Mouse (Mus musculus): ENCODE data around the gene Gpr65.
"Not testable (repeated sequence)": the region's sequence is repeated elsewhere in the genome, so short reads cannot be mapped to it uniquely, and the experiment has no call there.

Gene Gpr65

DNA sequence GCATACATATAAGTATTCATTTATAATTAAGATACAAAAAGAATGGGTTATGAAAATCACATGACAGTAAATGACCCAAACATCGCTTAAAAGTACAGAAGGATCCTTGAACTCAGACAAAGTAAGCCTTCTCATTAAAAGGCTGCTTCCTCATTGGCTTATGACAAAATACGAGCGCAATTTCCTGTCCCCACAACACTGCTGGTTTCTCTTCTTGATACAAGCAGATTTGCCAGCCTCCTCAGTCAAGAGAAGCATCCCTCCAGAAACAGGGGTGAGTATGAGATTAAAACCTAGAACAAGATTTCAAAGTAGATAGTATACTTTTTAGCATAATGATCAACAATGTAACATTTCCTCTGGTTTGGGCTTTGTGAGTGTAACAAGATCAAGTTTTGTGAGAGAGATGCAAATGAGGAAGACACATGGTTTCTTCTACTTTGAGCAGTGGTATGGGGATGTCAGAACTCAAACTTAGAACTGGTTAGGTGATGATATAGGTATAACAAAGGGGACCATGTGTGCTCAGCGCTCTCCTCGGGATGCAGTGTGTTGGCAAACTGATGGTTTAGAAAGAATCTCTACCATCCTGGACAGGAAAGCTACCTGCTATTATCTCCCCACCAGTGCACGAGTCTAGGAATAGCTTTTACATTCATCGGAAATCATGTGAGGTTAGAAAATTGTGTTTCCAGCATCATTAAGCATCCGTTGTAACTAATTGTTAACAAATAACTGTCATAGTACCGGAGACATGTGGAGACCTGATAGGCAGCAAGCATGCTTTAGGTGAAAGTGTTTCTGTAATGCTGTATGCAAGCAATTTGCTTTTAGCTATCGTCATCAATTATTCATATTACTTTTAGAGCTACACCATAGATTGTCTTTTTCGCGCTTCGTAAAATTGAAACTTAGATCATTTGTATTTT lies at the start of gene Gpr65:
Gene Gpr65 (plus strand): TSS at position 195 of the 929 bp plus-strand sequence.
- DNase-seq, result no peak

DNA sequence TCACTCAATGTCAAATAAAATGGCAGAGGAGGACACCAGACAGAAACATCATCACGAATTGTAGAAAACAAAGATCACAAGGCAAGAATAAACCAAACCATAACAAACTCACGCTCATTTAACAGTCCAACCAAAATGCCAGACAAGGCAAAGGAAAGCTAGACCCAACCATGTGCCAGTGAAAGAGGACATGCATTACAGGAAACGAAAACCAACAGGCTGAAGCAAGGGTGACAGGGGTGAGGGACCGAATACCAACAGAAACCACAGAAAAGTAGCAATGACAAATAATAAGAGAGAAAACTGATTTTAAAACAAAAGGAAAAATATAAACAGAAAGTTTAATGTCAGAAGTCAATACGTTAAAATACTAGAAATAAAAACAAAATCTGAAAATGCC lies 45.1 kb upstream of the Gpr65 start:
- no peak for DNase-seq

DNA sequence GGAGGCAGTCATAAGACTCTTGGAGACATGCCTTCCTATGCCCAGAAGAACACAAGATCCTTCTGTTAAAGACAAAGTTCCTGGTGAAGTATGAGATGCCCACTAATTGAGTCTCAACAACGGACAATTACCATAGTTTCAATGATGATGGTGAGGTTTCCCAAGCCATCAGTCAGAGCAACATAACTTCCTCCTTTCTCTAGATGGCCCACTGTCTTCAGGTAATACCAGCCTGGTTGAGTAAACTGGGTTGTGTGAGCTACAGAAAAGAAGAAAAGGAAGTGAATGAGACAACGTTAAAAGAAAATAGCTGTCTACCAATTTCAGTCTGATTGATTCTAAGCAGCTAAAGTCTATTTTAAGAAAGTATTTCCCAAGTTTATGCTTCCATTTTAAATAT lies 41.4 kb upstream of the Gpr65 start:
- no peak for DNase-seq

DNA sequence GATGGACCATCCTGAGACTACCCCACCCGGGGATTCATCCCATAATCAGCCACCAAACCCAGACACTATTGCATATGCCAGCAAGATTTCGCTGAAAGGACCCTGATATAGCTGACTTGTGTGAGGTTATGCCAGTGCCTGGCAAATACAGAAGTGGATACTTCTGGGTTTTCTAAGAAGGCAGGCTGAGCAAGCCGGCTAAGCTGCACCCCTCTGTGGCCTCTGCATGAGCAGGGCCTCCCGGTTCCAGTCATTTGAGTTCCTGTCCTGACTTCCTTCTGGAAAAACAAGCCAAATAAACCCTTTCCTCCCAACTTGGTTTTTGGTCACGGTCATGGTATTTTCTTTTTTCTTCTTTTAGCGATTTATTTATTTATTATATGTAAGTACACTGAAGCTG lies 30.0 kb upstream of the Gpr65 start:
- not testable (repeated sequence) for DNase-seq

DNA sequence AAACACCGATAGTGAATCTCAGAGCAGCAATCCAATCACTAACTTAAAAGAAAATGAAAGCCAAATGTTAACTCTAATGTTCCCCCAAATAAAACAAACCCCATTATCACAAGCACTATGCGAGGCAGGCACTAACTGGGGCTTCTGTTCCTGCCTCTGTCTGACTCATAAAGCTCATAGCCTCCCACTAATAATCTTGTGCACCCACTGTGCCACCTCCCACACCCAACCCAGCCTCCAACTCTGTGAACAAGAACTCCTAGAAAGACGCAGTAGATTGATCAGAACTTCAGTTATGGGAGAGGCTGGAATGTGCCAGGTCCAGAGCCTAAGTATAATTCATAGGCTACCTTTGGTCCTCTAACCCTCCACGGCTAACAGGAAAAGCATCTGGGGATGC lies 24.3 kb upstream of the Gpr65 start:
- DNase-seq, result no peak

DNA sequence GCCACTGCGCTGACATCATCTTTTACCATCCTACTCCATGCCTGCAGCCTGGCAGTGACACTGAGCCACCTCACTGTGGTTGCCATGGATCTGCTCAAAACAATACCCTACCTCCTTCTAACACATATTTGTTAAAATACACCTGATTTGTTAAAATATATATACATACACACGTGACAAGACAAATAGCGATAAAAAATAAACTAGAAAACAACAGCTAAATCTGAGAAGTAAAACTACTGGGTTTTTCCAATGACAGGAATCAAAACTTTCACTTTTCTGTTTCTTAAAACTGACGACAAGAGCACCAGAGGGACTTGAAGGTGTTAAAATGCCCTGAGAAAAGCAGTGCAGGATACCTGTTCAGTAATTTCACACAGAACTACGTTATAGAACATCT lies 23.6 kb upstream of the Gpr65 start:
- DNase-seq, result no peak

DNA sequence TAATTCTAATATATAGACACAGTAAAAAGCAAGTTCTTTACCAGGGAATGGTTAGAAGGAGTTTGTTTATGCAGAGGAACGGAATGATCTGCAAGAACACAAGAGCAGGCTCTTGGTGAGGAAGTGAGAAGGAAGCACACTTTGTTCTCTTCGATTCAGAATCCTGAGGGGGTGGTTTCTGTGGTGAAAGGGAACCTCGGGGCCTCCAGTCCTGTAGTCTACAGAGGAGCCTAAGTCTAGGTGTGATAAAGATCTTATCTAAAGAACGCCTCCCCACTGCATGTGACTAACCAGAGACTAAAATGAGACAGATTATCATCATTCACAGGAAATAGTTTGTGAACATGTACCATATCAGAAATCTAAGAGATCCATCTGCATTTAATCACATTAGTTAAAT lies 21.6 kb upstream of the Gpr65 start:
- DNase-seq, result no peak

DNA sequence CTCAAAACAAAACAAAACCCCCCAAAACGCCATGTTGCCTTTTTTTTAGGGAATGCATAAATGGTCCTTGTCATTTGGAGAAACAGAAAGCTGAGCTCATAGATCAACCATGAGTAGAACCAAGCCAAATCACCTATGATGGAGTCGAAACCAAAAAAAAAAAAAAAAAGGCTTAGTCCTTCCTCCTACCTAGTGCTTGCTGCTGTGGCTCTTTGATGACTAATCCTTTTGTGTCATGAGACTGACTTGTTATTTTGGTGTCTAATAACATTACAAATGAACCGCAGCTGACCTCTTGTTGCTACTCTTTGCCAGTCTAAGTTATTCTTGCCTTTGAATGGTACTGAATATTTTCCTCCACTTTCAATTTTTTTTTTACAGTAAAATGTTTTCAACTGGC lies 18.8 kb upstream of the Gpr65 start:
- DNase-seq, result no peak

DNA sequence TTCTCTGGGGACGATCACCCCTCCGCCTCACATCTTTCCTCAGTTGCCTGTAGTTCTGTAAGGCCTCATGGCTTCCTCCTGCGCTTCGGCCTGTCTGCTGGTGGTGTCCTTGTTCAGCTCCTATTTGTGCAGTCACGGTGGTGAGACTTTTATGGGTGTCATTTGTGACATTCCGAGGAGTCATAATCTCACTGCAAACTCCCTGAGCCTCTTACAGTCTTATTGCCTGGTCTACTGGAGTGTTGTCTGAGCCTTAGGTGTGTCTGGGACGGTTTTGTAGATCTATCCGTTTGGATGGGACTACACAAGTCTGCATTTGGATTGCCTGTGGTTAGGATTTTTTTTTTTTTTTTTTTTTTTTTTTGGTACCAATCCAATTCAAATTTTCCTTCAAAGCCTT lies 18.1 kb upstream of the Gpr65 start:
- DNase-seq, result no peak

DNA sequence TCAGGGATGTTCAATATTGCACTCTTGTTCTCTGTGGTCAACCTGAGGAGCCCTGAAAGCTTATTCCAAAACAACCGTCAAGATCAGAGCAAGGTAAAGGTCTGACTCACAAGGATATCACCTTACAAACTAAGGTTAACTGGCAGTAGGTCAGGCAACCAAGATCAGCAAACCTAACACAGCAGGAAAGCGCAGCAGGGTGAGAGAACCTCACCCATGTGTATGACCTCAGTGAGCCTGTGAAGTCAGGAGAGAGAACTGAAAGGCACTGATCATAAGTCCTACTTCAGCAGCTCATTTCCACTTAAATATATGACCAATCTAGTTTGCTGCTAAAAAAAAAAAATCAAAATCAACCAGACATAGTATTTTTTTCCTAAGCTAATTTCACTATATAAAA lies 16.0 kb upstream of the Gpr65 start:
- DNase-seq, result no peak

DNA sequence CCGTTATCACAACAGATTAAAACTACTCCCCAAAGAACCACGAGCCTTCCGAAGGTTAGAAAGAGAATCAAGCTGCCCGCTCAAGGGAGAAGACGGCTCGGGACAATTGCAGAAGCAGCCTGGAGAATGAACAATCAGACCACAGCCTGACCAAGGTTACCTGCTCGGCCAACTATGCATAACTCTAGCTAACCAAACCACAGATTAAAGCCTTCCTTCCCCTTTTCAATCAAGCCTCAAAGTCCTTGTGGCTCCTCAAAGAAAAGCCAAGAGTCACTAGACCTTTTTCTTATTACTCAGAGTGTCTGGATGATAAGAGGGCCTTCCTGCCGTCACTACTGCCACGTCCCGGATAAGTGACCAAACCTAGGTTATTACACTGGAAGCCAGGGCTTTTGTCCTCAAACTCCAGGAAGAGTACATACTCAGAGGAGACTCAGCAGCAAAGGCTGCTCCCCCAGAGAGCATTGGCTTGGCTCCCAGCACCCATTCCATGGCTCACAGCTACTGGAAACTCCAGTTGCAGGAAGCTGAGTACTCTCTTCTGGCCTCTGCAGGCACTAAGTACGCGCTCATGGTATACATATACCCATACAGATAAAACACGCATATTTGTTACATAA lies 13.0 kb upstream of the Gpr65 start:
- peak; percentile 28 for DNase-seq

DNA sequence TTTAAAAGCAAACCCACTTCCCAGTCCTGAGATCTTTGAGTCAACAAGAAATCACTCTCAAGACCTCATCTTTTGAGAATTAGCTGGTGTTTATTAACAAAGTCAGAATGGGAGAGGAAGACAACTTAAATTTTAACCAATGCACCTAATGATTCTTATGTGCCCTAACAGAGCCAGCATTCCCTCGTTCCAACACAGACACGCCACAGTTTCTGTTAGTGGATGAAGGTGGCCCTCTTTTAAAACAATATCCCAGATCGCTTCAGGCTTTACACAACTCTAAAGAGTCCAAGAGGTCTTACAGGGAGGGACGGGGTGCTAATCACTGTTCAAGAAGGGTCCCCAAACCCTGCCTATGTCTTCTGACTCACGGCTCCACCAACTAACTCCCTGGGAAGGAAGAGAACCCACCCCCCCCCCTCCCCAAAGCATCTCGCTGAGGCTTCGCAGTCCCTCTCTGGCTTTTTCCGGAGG lies 10.0 kb upstream of the Gpr65 start:
- DNase-seq, result no peak

DNA sequence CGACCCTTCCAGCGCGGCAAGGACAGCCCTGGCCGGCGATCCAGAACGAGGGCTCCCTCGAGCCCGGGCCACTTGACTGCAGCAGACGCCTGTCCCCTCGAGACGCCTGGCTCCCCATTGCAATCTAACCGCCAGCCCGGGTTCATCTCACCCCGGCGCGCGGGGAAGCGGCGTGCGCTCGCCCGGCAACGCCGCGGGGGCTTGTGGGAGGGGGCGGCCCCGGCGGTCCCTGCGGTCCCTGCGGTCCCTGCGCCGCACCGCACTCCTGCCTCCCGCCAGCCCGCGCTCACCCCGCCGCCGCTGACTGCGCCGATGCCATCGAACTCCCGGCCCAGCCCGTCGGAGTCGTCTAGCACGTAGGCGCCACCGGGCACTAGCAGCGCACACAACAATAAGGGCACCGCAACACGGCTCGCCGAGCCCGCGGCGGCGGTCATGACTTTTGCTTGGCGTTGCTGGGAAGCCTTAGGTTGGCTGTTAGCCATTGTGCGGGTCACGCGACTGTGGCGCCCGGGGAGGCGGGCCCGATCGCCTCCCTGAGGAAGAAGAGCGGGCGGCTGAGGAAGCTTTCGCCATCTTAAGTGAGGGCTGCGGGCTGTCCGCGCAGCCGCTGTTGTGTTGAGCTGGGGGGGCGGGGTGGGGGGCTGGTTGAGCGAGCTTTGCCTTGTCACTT lies 9.5 kb upstream of the Gpr65 start, which contains the start of gene Galc:
Gene Galc (minus strand): TSS at position 615 of the 673 bp plus-strand sequence.
- peak; percentile 89 for DNase-seq

DNA sequence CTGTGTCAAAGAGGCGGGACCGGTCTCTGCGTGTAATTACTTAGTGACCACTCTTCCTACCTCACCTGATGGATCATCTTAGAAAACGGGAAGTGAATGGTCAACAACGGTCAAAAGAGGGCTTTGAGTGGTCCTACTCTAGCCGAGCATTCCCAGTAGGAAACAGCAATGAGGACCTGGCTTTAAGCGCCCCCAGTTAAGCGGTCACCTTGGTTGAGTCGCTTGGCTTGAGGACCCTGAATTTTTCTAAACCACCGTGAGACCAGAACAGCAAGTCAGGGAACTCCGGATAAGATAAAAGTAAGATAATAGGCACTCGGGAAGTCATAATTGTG lies 8.9 kb upstream of the Gpr65 start:
- DNase-seq, result no peak

DNA sequence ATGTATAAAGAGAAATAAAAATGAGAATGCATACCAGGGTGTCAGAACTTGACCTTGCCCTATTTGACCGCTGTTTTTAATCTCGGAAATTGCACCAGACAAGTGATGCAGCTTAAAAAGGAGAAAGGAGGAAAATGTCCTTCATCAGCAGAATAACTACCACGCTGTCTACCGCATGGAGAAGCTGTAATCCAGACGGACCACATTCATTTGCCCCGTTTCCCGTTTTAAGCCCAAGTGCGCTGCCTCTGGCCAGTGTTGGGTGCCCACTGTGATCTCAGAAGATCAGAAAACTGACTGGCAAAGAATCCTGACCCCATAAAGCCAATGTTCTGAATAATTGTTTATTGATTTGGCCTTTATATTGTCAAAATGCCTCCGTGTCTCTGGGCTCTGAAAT lies 2.7 kb upstream of the Gpr65 start:
- no peak for DNase-seq

DNA sequence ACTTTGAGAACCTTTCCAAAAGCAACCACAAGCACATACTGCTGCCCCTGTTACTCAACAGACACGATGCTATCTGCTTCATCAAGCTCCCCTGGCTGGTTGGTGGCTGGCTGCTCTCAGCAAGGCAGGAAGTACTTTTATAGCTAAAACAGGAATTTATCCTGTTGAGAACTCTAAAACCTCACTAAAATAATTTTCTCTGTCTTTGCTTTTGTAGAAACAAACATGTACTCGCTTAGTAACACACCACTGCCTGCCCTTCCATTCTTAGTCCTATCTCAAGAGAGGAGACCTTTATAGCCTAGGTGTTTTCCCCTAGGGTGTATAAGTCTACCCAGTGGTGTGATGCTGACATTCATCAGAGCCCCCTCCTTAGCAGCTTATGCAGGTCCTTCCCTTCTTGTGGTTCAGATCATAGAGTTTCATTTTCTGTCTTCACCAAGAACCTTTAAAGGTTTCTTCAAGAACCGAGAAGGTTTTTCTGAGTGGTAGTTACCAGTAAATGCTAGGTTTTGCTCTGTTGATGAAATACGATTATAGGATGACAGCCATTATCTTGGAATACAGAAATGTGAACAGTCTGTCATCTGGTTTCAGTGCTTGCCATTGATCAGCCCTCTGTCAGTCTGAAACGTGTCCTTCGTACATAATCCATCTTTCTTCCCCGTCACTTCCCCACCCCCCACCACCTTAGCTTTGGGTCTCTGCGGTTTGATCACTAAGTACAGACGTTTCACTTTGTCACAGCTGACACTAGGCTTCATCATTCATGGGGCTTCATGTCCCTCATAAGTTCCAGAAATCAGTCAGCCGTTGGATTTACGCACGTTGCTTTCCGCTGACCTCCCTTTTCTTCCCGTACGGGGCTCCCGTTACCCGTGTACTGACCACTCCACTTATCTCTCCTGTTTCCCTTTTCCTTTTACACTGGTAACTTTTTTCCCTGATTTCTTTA lies 1.6 kb downstream of the Gpr65 start:
- no peak for DNase-seq

DNA sequence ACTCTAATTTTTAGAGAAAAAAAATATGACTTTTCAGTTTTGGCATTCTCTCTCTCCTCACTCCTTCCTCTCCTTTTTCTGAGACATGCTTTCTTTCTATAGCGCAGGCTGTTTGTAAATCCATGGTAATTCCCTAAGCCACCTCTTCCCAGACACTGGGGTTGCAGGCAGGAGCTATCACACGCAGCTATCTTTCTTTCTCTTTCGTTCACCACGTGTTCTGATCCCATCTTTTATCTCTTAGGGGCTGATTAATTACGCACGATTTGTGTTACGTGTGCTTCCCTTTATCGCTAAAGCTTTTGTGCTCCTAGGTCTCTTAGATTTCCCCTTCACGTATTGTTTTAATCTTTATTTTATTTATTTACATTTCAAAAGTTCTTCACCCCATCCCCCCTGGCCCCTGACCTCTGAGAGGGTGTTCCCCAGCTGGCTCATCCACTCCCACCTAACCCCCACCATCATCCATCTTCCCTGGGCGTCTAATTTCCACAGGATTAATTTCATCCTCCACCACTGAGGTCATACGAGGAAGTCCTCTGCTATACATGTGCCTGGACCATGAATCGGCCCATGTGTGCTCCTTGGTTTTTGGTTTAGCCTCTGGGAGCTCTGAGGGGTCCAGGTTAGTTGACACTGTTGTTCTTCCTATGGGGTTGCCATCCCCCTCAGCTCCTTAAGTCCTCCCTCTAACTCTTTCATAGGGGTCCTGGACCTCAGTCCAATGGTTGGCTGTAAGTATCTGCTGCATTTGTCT lies 2.6 kb downstream of the Gpr65 start:
- no peak for DNase-seq

DNA sequence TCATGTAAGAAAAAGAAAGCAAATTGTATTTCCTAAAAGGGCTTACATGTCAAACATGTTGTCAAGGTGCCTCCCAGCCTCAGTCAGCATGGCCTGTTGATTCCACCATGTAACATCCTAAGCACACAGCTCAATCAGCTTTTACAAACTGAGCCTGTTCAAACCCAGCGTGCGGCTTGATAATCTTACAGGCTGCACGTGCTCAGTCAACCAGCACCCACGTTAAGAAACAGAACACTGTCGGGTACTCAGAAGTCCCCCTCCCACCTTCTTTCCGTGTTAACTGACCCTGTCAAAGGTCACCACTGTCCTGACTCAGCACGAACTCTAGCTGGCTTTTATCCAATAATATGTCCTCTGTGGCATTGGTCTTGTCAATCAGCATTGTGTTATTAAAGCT lies 4.0 kb downstream of the Gpr65 start:
- DNase-seq, result no peak

DNA sequence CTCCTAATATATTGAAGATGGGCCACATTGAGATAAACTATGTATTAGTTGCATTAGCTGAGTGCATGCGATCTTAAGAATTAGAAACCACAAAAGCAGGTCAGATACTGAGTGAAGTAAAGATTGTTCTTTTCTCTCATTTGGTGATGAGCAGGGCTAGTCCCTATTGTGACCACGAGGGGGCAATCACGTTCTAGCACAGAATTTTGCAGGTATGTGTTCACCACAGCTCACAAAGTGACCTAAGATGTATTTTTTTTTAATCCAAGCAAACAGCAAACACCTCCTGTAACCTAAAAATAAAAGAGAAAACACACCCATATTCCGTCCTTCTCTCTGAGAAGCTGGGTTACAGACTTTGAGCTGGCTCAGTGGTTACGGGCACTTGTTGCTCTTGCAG lies 12.1 kb downstream of the Gpr65 start:
- DNase-seq, result peak; percentile 67

DNA sequence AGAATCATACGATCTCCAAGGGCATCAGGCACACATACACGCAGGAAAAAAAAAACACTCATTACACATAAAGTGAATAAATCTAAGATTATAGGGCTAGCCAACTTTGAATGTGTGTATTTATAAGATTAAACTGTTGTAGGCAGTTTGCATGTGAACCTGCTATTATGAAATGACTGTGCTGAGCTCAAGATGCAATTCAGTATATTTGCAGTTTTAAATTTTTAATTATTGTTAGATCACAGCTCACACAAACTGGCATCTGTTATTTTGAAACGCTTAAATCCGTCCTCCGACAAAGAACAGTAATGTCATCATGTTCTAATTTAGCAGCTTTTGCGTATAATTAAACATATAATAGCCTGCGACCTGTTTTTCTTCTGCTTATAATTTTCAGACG lies 12.6 kb downstream of the Gpr65 start:
- no peak for DNase-seq

DNA sequence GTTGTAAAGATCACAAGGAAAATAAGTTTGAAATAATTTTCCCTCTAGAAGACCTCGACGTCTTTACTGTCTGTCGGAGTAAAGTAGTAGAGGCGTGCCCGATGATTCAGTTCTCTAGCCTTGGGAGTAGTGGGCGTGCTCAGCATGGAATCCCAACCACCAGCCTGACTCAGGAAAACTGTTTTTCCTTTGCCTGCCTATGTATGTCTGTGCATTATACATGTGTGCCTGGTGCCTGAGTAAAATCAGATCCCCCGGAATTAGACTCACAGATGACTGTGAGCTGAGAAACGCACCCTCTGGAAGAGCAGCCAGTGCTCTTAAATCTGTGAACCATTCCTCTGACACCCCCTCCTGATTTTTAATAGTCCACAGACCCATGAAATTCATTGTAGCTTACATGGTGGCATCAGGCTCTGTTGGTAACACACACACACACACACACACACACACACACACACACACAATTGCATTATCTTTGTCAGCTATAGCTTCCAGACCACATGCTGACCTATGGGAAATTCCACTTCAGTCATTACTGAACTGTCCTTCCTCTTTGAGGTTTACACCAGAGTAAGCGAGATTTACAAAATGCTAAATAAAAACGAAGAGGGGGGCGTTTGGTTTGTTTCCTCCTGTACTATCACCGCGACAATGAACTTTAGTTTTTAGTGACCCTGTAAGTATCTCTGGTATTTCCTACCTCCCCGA lies 14.5 kb downstream of the Gpr65 start:
- DNase-seq, result no peak
